Mouse (Mus musculus) embryonic stem cell, embryonic (primary cell): ENCODE results near the gene Abhd16a.

Experiments used
- CTCF ChIA-PET, 4 experiments: fragments of 300-600 bp in 2 of 4; fragments of 350-600 bp in 2 of 4; sonication (Branson Sonifier 250); formaldehyde crosslinking; loops; one replicate each; lab custom pipeline; 2022; ENCODE audit warnings: inconsistent platforms in 2 of 4; lab: Charles Lee
- POLR2A ChIA-PET, 4 experiments: fragments of 300-600 bp in 2 of 4; fragments of 350-600 bp in 2 of 4; sonication (Branson Sonifier 250); formaldehyde crosslinking; loops; one replicate each; lab custom pipeline; 2022; ENCODE audit warnings: antibody characterized with exemption in 4 of 4, inconsistent platforms in 1 of 4; lab: Charles Lee

Abhd16a gene

GRCm38 (mm10) chr17:35070556-35071229 lies 18.4 kb upstream of the Abhd16a start:
- ChIA-PET POLR2A (interaction anchor here in 3 of 4 experiments (0.6 to 2.7 kb wide), 9 partner anchors 10 to 450 kb away, joined by 3 to 20 read pairs (median 4); partner anchors contain the start of genes Ddah2 (in 1 of the 3) and Vars (in 1 of the 3)), CTCF (interaction anchor here in 2 of 4 experiments (0.7 to 1.1 kb wide), 2 partner anchors 11 to 165 kb away, joined by 3 to 4 read pairs; no protein-coding TSS in a partner anchor)

- CTCF ChIA-PET = interaction anchor here in 1 of 4 experiments (0.7 to 1.1 kb wide), 3 partner anchors 9 to 23 kb away, joined by 3 to 4 read pairs (median 3); no protein-coding TSS in a partner anchor
- POLR2A ChIA-PET = interaction anchor here in 3 of 4 experiments (0.6 to 2.7 kb wide), 13 partner anchors 9 to 172 kb away, joined by 3 to 20 read pairs (median 3); partner anchors contain the start of genes Ddah2 (in 1 of the 3), Msh5 (in 1 of the 3) and Vars (in 1 of the 3)
Observed at GRCm38 (mm10) chr17:35071454-35071853, 17.6 kb upstream of the Abhd16a start.

- ChIA-PET POLR2A (interaction anchor here (0.6 to 1.8 kb wide), 20 partner anchors 8 to 138 kb away, joined by 3 to 5 read pairs (median 4); partner anchors contain the start of genes Ddah2 (in 3 of the 4), Gpank1 (in 1 of the 4), Ly6g6c (in 1 of the 4) and Mpig6b (in 1 of the 4)), CTCF (interaction anchor here (0.6 to 1.7 kb wide), 5 partner anchors 10 to 200 kb away, joined by 3 to 6 read pairs (median 3); no protein-coding TSS in a partner anchor)
Observed at GRCm38 (mm10) chr17:35074097-35074496, 15.0 kb upstream of the Abhd16a start.

- CTCF ChIA-PET = interaction anchor here in 3 of 4 experiments (0.6 to 3.0 kb wide), 7 partner anchors 12 to 156 kb away, joined by 3 to 13 read pairs (median 4); partner anchors contain the start of gene Abhd16a (in 1 of the 3)
- POLR2A ChIA-PET = interaction anchor here in 3 of 4 experiments (0.6 to 3.0 kb wide), 59 partner anchors 9 to 1045 kb away, joined by 3 to 25 read pairs (median 4); partner anchors contain the start of genes Ddah2 (in 3 of the 3), Ly6g6f (in 3 of the 3), Abhd16a (in 2 of the 3) and Ddx39b (in 2 of the 3)
Observed at GRCm38 (mm10) chr17:35076507-35077176, 12.4 kb upstream of the Abhd16a start, which contains the start of gene Ly6g6e. Gene Ly6g6e (plus strand): TSS chr17:35076902.

GRCm38 (mm10) chr17:35077285-35077684 lies 11.8 kb upstream of the Abhd16a start:
- ChIA-PET POLR2A (interaction anchor here in 3 of 4 experiments (0.5 to 3.0 kb wide), 43 partner anchors 8 to 429 kb away, joined by 3 to 25 read pairs (median 4); partner anchors contain the start of genes Ddah2 (in 3 of the 3), Ly6g6f (in 3 of the 3), Abhd16a (in 2 of the 3) and Msh5 (in 2 of the 3)), CTCF (interaction anchor here in 3 of 4 experiments (0.6 to 3.0 kb wide), 8 partner anchors 11 to 431 kb away, joined by 3 to 13 read pairs (median 4); partner anchors contain the start of genes Abhd16a (in 1 of the 3) and Atf6b (in 1 of the 3))

GRCm38 (mm10) chr17:35077786-35078233 lies 11.3 kb upstream of the Abhd16a start, which contains the start of gene Ly6g6d:
Gene Ly6g6d (minus strand): TSS chr17:35078065.
- POLR2A ChIA-PET = interaction anchor here in 3 of 4 experiments (0.5 to 3.0 kb wide), 32 partner anchors 8 to 127 kb away, joined by 3 to 25 read pairs (median 5); partner anchors contain the start of genes Ddah2 (in 3 of the 3), Ly6g6f (in 3 of the 3), Abhd16a (in 2 of the 3) and Msh5 (in 2 of the 3)
- CTCF ChIA-PET = interaction anchor here in 2 of 4 experiments (0.6 to 3.0 kb wide), 4 partner anchors 11 to 431 kb away, joined by 4 to 13 read pairs (median 8); partner anchors contain the start of genes Abhd16a (in 1 of the 2) and Atf6b (in 1 of the 2)

GRCm38 (mm10) chr17:35079778-35080177 lies 9.3 kb upstream of the Abhd16a start:
- POLR2A ChIA-PET = interaction anchor here in 3 of 4 experiments (0.6 to 2.5 kb wide), 12 partner anchors 8 to 199 kb away, joined by 3 to 10 read pairs (median 4); partner anchors contain the start of gene Ddah2 (in 2 of the 3)

GRCm38 (mm10) chr17:35080248-35080647 lies 8.8 kb upstream of the Abhd16a start:
- POLR2A ChIA-PET = interaction anchor here in 3 of 4 experiments (0.8 to 2.5 kb wide), 7 partner anchors 9 to 128 kb away, joined by 3 to 10 read pairs (median 5); partner anchors contain the start of gene Ddah2 (in 2 of the 3)

More at GRCm38 (mm10) chr17:35079778-35080177, 9.3 kb upstream of the Abhd16a start:
- CTCF ChIA-PET = interaction anchor here (0.6 to 1.9 kb wide), 6 partner anchors 9 to 274 kb away, joined by 3 to 6 read pairs (median 6); partner anchors contain the start of genes Abhd16a (in 1 of the 4), Ddah2 (in 1 of the 4) and Msh5 (in 1 of the 4)

GRCm38 (mm10) chr17:35080710-35081109 lies 8.4 kb upstream of the Abhd16a start:
- CTCF ChIA-PET = interaction anchor here in 1 of 4 experiments (0.6 to 1.1 kb wide), 3 partner anchors 9 to 164 kb away, joined by 3 to 4 read pairs (median 3); no protein-coding TSS in a partner anchor
- POLR2A ChIA-PET = interaction anchor here in 2 of 4 experiments (1.2 to 2.1 kb wide), 4 partner anchors 9 to 128 kb away, joined by 4 to 7 read pairs (median 5); partner anchors contain the start of gene Ddah2 (in 1 of the 2)

More at GRCm38 (mm10) chr17:35080248-35080647, 8.8 kb upstream of the Abhd16a start:
- CTCF ChIA-PET = interaction anchor here in 3 of 4 experiments (0.6 to 1.9 kb wide), 6 partner anchors 8 to 174 kb away, joined by 3 to 6 read pairs (median 4); partner anchors contain the start of genes Abhd16a (in 1 of the 3) and Ddah2 (in 1 of the 3)

GRCm38 (mm10) chr17:35082841-35083576 lies 6.1 kb upstream of the Abhd16a start:
- POLR2A ChIA-PET = interaction anchor here in 3 of 4 experiments (0.7 to 1.5 kb wide), 5 partner anchors 11 to 158 kb away, joined by 3 to 4 read pairs (median 4); partner anchors contain the start of gene Ddx39b (in 1 of the 3)
- CTCF ChIA-PET = interaction anchor here in 2 of 4 experiments (0.5 to 1.6 kb wide), 4 partner anchors 14 to 810 kb away, joined by 3 to 6 read pairs (median 4); no protein-coding TSS in a partner anchor

- ChIA-PET CTCF (interaction anchor here in 2 of 4 experiments (0.6 to 1.6 kb wide), 3 partner anchors 13 to 402 kb away, joined by 3 to 6 read pairs (median 3); no protein-coding TSS in a partner anchor), POLR2A (interaction anchor here in 3 of 4 experiments (0.7 to 2.1 kb wide), 7 partner anchors 10 to 170 kb away, joined by 3 to 5 read pairs (median 4); partner anchors contain the start of genes Ddx39b (in 1 of the 3) and Msh5 (in 1 of the 3))
Observed at GRCm38 (mm10) chr17:35083929-35084497, 5.0 kb upstream of the Abhd16a start.

GRCm38 (mm10) chr17:35085208-35085865 lies 3.7 kb upstream of the Abhd16a start, which contains the start of gene Ly6g6f:
Gene Ly6g6f (minus strand): TSS chr17:35085610.
- CTCF ChIA-PET = interaction anchor here in 2 of 4 experiments (0.6 to 4.7 kb wide), 4 partner anchors 12 to 682 kb away, joined by 3 to 28 read pairs (median 4); no protein-coding TSS in a partner anchor
- POLR2A ChIA-PET = interaction anchor here in 3 of 4 experiments (0.6 to 2.4 kb wide), 17 partner anchors 8 to 203 kb away, joined by 3 to 14 read pairs (median 3); partner anchors contain the start of genes Ly6g6e (in 2 of the 3), Ddx39b (in 1 of the 3), Gm20547 (in 1 of the 3) and Gpank1 (in 1 of the 3)

- POLR2A ChIA-PET = interaction anchor here in 3 of 4 experiments (0.6 to 3.1 kb wide), 28 partner anchors 9 to 484 kb away, joined by 3 to 11 read pairs (median 4); partner anchors contain the start of genes Ly6g6e (in 2 of the 3), Agpat1 (in 1 of the 3), Ddah2 (in 1 of the 3) and Msh5 (in 1 of the 3)
- CTCF ChIA-PET = interaction anchor here (0.6 to 4.7 kb wide), 32 partner anchors 8 to 1100 kb away, joined by 3 to 28 read pairs (median 4); partner anchors contain the start of genes Ddah2 (in 2 of the 4), Ehmt2 (in 1 of the 4), Ly6g6d (in 1 of the 4) and Ly6g6e (in 1 of the 4)
Observed at GRCm38 (mm10) chr17:35088151-35088550, 912 bp upstream of the Abhd16a start.
